Mouse (Mus musculus) kidney, embryonic 16.5 days (tissue): ENCODE results near the gene Olfr270. TPM values are rescaled to one million over a fixed set of nuclear protein-coding genes. Genes with fewer than 3 reads are reported as not detected.

Experiments used
- ATAC-seq: fragments of 200-750 bp; cut with Nextera tagmentation; 2 replicates; pipeline ENCODE4 v1.8.0; 2017; ENCODE audit warnings: moderate TSS enrichment; ENCODE audit not compliant: low FRiP score, low TSS enrichment
- H3K27ac ChIP-seq: fragments of 300-500 bp; sonication (generic); 2 replicates; pipeline ENCODE4 v1.5.1; 2014; ENCODE audit warnings: low read length
- H3K27me3 ChIP-seq: fragments of 300-500 bp; sonication (generic); 2 replicates; pipeline ENCODE4 v1.6.1; 2014; ENCODE audit warnings: low read length, control low read depth, mixed read lengths; ENCODE audit not compliant: insufficient read depth
- H3K36me3 ChIP-seq: fragments of 300-500 bp; sonication (generic); 2 replicates; pipeline ENCODE4 v1.6.1; 2014; ENCODE audit warnings: low read length, control low read depth, mixed read lengths; ENCODE audit not compliant: insufficient read depth
- H3K4me1 ChIP-seq: fragments of 300-500 bp; sonication (generic); 2 replicates; pipeline ENCODE4 v1.6.1; 2014; ENCODE audit warnings: low read length, control low read depth, mixed read lengths; ENCODE audit not compliant: insufficient read depth
- H3K4me2 ChIP-seq: fragments of 300-500 bp; sonication (generic); replicated peaks from 2 replicates; pipeline ENCODE4 v1.6.1; 2014; ENCODE audit warnings: low read depth, low read length
- H3K4me3 ChIP-seq: fragments of 300-500 bp; sonication (generic); 2 replicates; pipeline ENCODE4 v1.5.1; 2014; ENCODE audit warnings: mild to moderate bottlenecking, low read length
- H3K9ac ChIP-seq: fragments of 300-500 bp; sonication (generic); replicated peaks from 2 replicates; pipeline ENCODE4 v1.6.1; 2014; ENCODE audit warnings: low read length
- H3K9me3 ChIP-seq: fragments of 300-500 bp; sonication (generic); 2 replicates; pipeline ENCODE4 v1.6.1; 2016; ENCODE audit warnings: low read length, control low read depth
- WGBS: fragments of 180-500 bp; shearing (Covaris S2); extraction: QIAGEN DNeasy Blood & Tissue Kit; methylation state at CpG from one replicate; pipeline ENCODE4 v1.1.7; 2014; 5-methylcytosine and 5-hydroxymethylcytosine counted together
- polyA plus RNA-seq: library from polyadenylated mRNA; unstranded; fragments of >200 nt; fragmentation: Nextera tagmentation; extraction: Ambion mirVana; gene quantifications from 2 replicates; pipeline ENCODE4 v1.2.1, GENCODE M21; 2015

Gene Olfr270
- polyA plus RNA-seq, result not detected in 2 replicates

GRCm38 (mm10) chr4:52964247-52964646 lies at the start of gene Olfr270:
Gene Olfr270, plus strand, starts transcription at chr4:52964547.
- Histone ChIP-seq H3K9ac (no peak within 1 kb of the TSS), H3K4me1 (no peaks in the 10 kb centered on the region), H3K27ac (no peak within 1 kb of the TSS), H3K4me3 (no peak within 1 kb of the TSS), H3K4me2 (no peak within 1 kb of the TSS), H3K27me3 (no peaks in the 10 kb centered on the region), H3K36me3 (no peaks in the 10 kb centered on the region), H3K9me3 (no peaks in the 10 kb centered on the region)
- no peak for ATAC-seq

GRCm38 (mm10) chr4:52916659-52917310 lies 47.6 kb upstream of the Olfr270 start:
- H3K4me2 ChIP-seq, result no peak overlapping the region
- WGBS, result 86% methylated on average over 6 of the region's 6 CpGs
- H3K4me3 ChIP-seq, result no peak overlapping the region
- no peak overlapping the region for H3K9ac ChIP-seq
- H3K4me1 ChIP-seq, result no peaks in the 10 kb centered on the region
- ATAC-seq, result no peak
- no peaks in the 10 kb centered on the region for H3K9me3 ChIP-seq
- no peak overlapping the region for H3K27ac ChIP-seq
- no peaks in the 10 kb centered on the region for H3K27me3 ChIP-seq
- no peaks in the 10 kb centered on the region for H3K36me3 ChIP-seq

- no peaks in the 10 kb centered on the region for H3K36me3 ChIP-seq
- ATAC-seq, result no peak
- no peak overlapping the region for H3K4me3 ChIP-seq
- no peaks in the 10 kb centered on the region for H3K27me3 ChIP-seq
- no peaks in the 10 kb centered on the region for H3K4me1 ChIP-seq
- H3K9ac ChIP-seq, result no peak overlapping the region
- H3K4me2 ChIP-seq, result no peak overlapping the region
- H3K27ac ChIP-seq, result no peak overlapping the region
- WGBS, result 91% methylated on average over 2 of the region's 2 CpGs
- H3K9me3 ChIP-seq, result no peaks in the 10 kb centered on the region
These were observed 47.0 kb upstream of the Olfr270 start for GRCm38 (mm10) chr4:52917311-52917688.

GRCm38 (mm10) chr4:52919078-52919477 lies 45.3 kb upstream of the Olfr270 start, which contains the start of gene Olfr272:
Gene Olfr272, minus strand, starts transcription at chr4:52919178.
- Histone ChIP-seq H3K36me3 (no peaks in the 10 kb centered on the region), H3K4me3 (no peak within 1 kb of the TSS), H3K9ac (no peak within 1 kb of the TSS), H3K27me3 (no peaks in the 10 kb centered on the region), H3K4me2 (no peak within 1 kb of the TSS), H3K9me3 (no peaks in the 10 kb centered on the region), H3K27ac (no peak within 1 kb of the TSS), H3K4me1 (no peaks in the 10 kb centered on the region)
- 98% methylated on average over 2 of the region's 2 CpGs for WGBS
- no peak for ATAC-seq

- Histone ChIP-seq H3K4me2 (no peak overlapping the region), H3K9ac (no peak overlapping the region), H3K27me3 (no peaks in the 10 kb centered on the region), H3K4me3 (no peak overlapping the region), H3K4me1 (no peaks in the 10 kb centered on the region), H3K27ac (no peak overlapping the region), H3K36me3 (no peaks in the 10 kb centered on the region), H3K9me3 (no peaks in the 10 kb centered on the region)
- WGBS, result 92% methylated on average over 4 of the region's 4 CpGs
- no peak for ATAC-seq
These were observed 33.9 kb upstream of the Olfr270 start for GRCm38 (mm10) chr4:52930480-52930879.

- Histone ChIP-seq H3K4me1 (no peaks in the 10 kb centered on the region), H3K27me3 (no peaks in the 10 kb centered on the region), H3K9me3 (no peaks in the 10 kb centered on the region), H3K4me3 (no peak overlapping the region), H3K36me3 (no peaks in the 10 kb centered on the region), H3K27ac (no peak overlapping the region), H3K4me2 (no peak overlapping the region), H3K9ac (no peak overlapping the region)
- ATAC-seq, result peak; percentile 83
These were observed 17.7 kb upstream of the Olfr270 start for GRCm38 (mm10) chr4:52946665-52947064.

GRCm38 (mm10) chr4:52949005-52949404 lies 15.3 kb upstream of the Olfr270 start:
- H3K27ac ChIP-seq, result no peak overlapping the region

GRCm38 (mm10) chr4:52958693-52959092 lies 5.7 kb upstream of the Olfr270 start:
- no peak overlapping the region for H3K9ac ChIP-seq
- H3K4me1 ChIP-seq, result no peaks in the 10 kb centered on the region
- H3K4me3 ChIP-seq, result no peak overlapping the region
- H3K36me3 ChIP-seq, result no peaks in the 10 kb centered on the region
- 0 out of 2 replicates have a peak, but pooled peaks have one; percentile 46 for ATAC-seq
- 42% methylated on average over 4 of the region's 4 CpGs for WGBS
- no peaks in the 10 kb centered on the region for H3K9me3 ChIP-seq
- no peak overlapping the region for H3K4me2 ChIP-seq
- H3K27me3 ChIP-seq, result no peaks in the 10 kb centered on the region
- H3K27ac ChIP-seq, result no peak overlapping the region

More at GRCm38 (mm10) chr4:52949005-52949404, 15.3 kb upstream of the Olfr270 start:
- Histone ChIP-seq H3K9me3 (no peaks in the 10 kb centered on the region), H3K4me2 (no peak overlapping the region), H3K9ac (no peak overlapping the region), H3K4me3 (no peak overlapping the region), H3K27me3 (no peaks in the 10 kb centered on the region), H3K4me1 (no peaks in the 10 kb centered on the region), H3K36me3 (no peaks in the 10 kb centered on the region)
- 59% methylated on average over 2 of the region's 2 CpGs for WGBS
- ATAC-seq, result peak; percentile 54; the same call in 1 of the 2 replicates

- H3K4me2 ChIP-seq, result no peak overlapping the region
- H3K4me1 ChIP-seq, result no peaks in the 10 kb centered on the region
- no peaks in the 10 kb centered on the region for H3K9me3 ChIP-seq
- H3K27me3 ChIP-seq, result no peaks in the 10 kb centered on the region
- H3K9ac ChIP-seq, result no peak overlapping the region
- 60% methylated on average over 2 of the region's 2 CpGs for WGBS
- H3K4me3 ChIP-seq, result no peak overlapping the region
- no peaks in the 10 kb centered on the region for H3K36me3 ChIP-seq
- H3K27ac ChIP-seq, result no peak overlapping the region
- ATAC-seq, result no peak
These were observed 20.9 kb downstream of the Olfr270 start for GRCm38 (mm10) chr4:52985216-52985615.

GRCm38 (mm10) chr4:52986266-52986665 lies 21.9 kb downstream of the Olfr270 start:
- no peaks in the 10 kb centered on the region for H3K27me3 ChIP-seq
- no peak for ATAC-seq
- H3K9ac ChIP-seq, result no peak overlapping the region
- no peak overlapping the region for H3K4me2 ChIP-seq
- no peak overlapping the region for H3K27ac ChIP-seq
- no peak overlapping the region for H3K4me3 ChIP-seq
- no peaks in the 10 kb centered on the region for H3K9me3 ChIP-seq
- no peaks in the 10 kb centered on the region for H3K36me3 ChIP-seq
- no peaks in the 10 kb centered on the region for H3K4me1 ChIP-seq
- 87% methylated on average over 2 of the region's 2 CpGs for WGBS
